Mouse (Mus musculus) myocyte (in vitro differentiated cells): ENCODE data around the gene Syt10.

Experiments used
- CEBPB ChIP-seq: IDR thresholded peaks from 2 replicates; pipeline ENCODE4 v1.6.1; 2011; ENCODE audit warnings: mild to moderate bottlenecking, moderate library complexity; ENCODE audit not compliant: poor library complexity, insufficient read depth, severe bottlenecking
- E2F4 ChIP-seq: IDR thresholded peaks from one replicate; pipeline ENCODE4 v1.6.1; 2011; ENCODE audit warnings: mild to moderate bottlenecking, control low read depth, moderate library complexity; ENCODE audit not compliant: insufficient read depth
- MAX ChIP-seq: IDR thresholded peaks from one replicate; pipeline ENCODE4 v1.6.1; 2011; ENCODE audit warnings: low read depth, mild to moderate bottlenecking, control low read depth
- MYOD1 ChIP-seq, 3 experiments: IDR thresholded peaks; one replicate each; pipeline ENCODE4 v1.6.1; 2011; ENCODE audit warnings: control low read depth in 2 of 3, low read depth in 2 of 3, mild to moderate bottlenecking in 2 of 3, moderate library complexity in 1 of 3; ENCODE audit not compliant: insufficient read length in 2 of 3, control insufficient read depth in 1 of 3
- MYOG ChIP-seq, 3 experiments: IDR thresholded peaks; one replicate each; pipeline ENCODE4 v1.6.1; 2011; ENCODE audit warnings: control low read depth in 2 of 3, low read depth in 2 of 3, mild to moderate bottlenecking in 2 of 3; ENCODE audit not compliant: insufficient read length in 2 of 3, control insufficient read depth in 1 of 3, insufficient read depth in 1 of 3
- POLR2A ChIP-seq: IDR thresholded peaks from one replicate; pipeline ENCODE4 v1.6.1; 2011; ENCODE audit warnings: low read depth, mild to moderate bottlenecking, control low read depth, moderate library complexity; ENCODE audit not compliant: insufficient read length
- POLR2AphosphoS2 ChIP-seq: IDR thresholded peaks from one replicate; pipeline ENCODE4 v1.6.1; 2011; ENCODE audit warnings: low read depth, control low read depth; ENCODE audit not compliant: insufficient read length
- REST ChIP-seq: IDR thresholded peaks from one replicate; pipeline ENCODE4 v1.6.1; 2011; ENCODE audit warnings: mild to moderate bottlenecking, control low read depth, moderate library complexity; ENCODE audit not compliant: insufficient read depth, insufficient read length
- TCF12 ChIP-seq: IDR thresholded peaks from one replicate; pipeline ENCODE4 v1.6.1; 2011; ENCODE audit warnings: mild to moderate bottlenecking, control low read depth; ENCODE audit not compliant: poor library complexity, insufficient read depth, severe bottlenecking
- TCF3 ChIP-seq: IDR thresholded peaks from one replicate; pipeline ENCODE4 v1.6.1; 2011; ENCODE audit warnings: low read depth, control low read depth; ENCODE audit not compliant: insufficient read length
- USF1 ChIP-seq: IDR thresholded peaks from one replicate; pipeline ENCODE4 v1.6.1; 2011; ENCODE audit warnings: low read depth, mild to moderate bottlenecking, control low read depth, moderate library complexity

GRCm38 (mm10) chr15:89841364-89842017 lies at the start of gene Syt10:
- TF ChIP-seq MYOG (IDR thresholded peaks at IDR 0.05; ENCODE audit: control insufficient read depth in 1 of 3, insufficient read depth in 1 of 3, insufficient read length in 2 of 3, low read depth in 2 of 3) (no peak), POLR2A (no peak), USF1 (no peak), POLR2AphosphoS2 (no peak), MAX (no peak), TCF12 (no peak), TCF3 (no peak), CEBPB (no peak), E2F4 (no peak), MYOD1 (IDR thresholded peaks at IDR 0.05; ENCODE audit: control insufficient read depth in 1 of 3, insufficient read length in 2 of 3, low read depth in 2 of 3) (no peak), REST (no peak)
